Mouse (Mus musculus): ENCODE data around the gene Vmn1r78.
"Not testable (repeated sequence)": the region's sequence is repeated elsewhere in the genome, so short reads cannot be mapped to it uniquely, and the experiment has no call there.

Gene Vmn1r78

GRCm38 (mm10) chr7:12149957-12150356, at the start of gene Vmn1r78:
TSS of gene Vmn1r78 (plus strand) at chr7:12150257.
- no peak for DNase-seq

GRCm38 (mm10) chr7:12156463-12156862, 6.4 kb downstream of the Vmn1r78 start:
- DNase-seq: not testable (repeated sequence)

- DNase-seq: not testable (repeated sequence)
These were observed 20.9 kb downstream of the Vmn1r78 start, which contains the start of gene Vmn1r79 for GRCm38 (mm10) chr7:12170979-12171378. TSS of gene Vmn1r79 (plus strand) at chr7:12171279.

- not testable (repeated sequence) for DNase-seq
These were observed 22.9 kb downstream of the Vmn1r78 start for GRCm38 (mm10) chr7:12172926-12173325.

GRCm38 (mm10) chr7:12188986-12189385, 38.9 kb downstream of the Vmn1r78 start, which contains the start of gene Vmn1r80:
TSS of gene Vmn1r80 (plus strand) at chr7:12189286.
- no peak for DNase-seq

- DNase-seq: no peak
These were observed 54.1 kb downstream of the Vmn1r78 start for GRCm38 (mm10) chr7:12204141-12204540.

Measured in right cerebral cortex, postnatal 4 days (tissue).